Mouse (Mus musculus): ENCODE data around the gene Erbb2.

Erbb2 gene

DNA sequence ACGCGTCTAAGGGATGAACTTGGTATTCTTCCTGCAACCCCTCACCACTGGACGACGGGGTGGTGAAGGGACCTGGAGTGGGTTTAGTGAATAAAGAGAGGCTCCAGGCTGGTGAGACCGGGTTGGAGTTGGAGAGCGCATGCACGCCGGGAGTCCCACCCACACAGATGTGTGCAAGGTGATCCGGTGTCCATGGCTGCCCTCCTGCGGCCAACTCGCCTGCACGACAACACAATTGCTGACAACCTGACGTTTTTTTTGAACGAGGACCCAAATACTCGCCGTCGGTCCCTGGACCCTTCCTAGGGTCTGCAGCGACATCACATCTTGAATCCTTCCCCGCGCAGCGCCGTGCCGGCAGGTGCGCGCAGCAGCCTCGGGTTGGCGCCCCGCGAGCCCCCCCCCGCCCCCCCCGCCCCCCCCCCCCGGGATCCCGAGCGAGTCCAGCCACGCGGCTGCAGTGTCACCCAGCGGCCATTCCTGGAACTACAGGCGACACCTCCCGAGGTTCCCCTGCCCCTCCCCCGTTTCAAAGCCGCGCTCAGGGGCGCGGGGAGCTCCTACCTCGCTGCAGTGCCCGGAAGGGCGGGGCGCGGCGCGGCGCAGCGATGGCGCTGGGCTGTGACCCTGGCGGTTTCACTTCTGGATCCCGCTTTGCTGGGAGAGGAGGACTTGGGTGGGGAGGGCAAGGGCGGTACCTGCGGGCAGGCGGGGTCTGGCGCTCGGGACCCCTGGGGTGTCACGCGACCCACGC lies 45.3 kb downstream of the Erbb2 start:
- peak; percentile 46 for DNase-seq (ENCODE audit: low read depth, low spot score)

GRCm38 (mm10) chr11:98458121-98458990 lies 46.1 kb downstream of the Erbb2 start:
- DNase-seq (ENCODE audit: low read depth, low spot score) = no peak

DNA sequence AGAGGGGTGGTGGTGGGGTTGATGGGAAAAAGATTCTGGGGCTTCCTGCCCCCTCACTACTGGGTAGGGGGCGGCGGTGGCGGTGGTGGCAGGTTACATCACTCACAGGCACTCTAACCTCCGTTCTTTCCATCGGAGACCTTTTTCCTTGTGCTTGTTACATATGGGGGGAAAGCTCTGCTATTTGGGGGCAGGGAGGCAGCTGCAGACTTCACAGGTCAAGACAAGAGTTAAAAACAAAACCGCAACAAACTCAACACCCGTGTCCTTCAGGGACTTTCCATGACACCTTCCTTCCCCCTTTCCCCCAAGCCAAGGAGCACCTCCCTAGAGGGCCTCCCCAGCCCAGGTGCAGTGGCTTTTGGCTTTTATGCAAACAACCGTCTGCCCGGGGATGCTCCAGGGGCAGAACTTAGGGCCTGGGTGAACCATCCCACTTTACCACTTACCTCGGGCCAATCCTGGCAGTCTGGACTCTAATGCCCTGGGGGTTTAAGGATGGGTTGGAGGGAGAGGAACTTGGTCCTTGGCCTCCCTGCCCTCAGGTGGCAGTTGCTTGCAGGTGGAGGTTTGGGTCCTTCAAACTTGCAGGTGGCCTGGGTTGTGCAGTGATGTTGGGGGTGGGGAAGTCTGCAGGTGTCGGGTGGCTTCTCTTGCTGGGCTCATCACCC lies 46.9 kb downstream of the Erbb2 start:
- no peak for DNase-seq (ENCODE audit: low read depth, low spot score)

- no peak for DNase-seq (ENCODE audit: low read depth, low spot score)
Observed at GRCm38 (mm10) chr11:98459860-98460259, 47.6 kb downstream of the Erbb2 start.

DNA sequence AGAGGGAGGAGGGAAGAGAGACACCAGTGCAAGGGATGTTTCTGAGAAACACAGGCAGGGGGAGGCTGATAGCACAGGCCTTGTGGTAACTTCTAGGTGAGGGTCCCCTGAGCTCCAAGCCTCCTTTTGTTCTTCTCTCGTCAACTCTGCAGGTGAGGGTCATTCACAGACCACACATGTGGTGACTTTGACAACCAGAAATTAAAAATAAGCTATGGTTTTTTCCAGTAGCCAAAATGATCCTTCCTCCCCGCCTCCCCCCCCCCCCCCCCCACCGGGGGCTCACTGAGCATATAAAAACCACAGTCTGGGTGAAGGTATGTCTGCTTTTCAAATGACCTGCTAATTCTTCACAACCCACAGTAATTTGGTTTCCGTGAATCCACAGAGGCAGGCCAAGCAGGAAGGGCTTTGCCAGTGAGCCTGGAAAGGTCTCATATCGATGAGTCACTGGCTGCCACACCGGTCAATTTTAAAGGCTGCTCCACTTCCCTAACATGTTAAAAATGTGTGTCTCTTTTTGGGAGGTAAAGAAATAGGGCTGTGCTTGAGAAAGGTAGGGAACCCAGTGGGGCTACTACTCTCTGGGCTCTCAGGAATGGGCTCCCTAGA lies 48.9 kb downstream of the Erbb2 start:
- DNase-seq (ENCODE audit: low read depth, low spot score) = no peak

GRCm38 (mm10) chr11:98462255-98462654 lies 50.0 kb downstream of the Erbb2 start:
- no peak for DNase-seq (ENCODE audit: low read depth, low spot score)

DNA sequence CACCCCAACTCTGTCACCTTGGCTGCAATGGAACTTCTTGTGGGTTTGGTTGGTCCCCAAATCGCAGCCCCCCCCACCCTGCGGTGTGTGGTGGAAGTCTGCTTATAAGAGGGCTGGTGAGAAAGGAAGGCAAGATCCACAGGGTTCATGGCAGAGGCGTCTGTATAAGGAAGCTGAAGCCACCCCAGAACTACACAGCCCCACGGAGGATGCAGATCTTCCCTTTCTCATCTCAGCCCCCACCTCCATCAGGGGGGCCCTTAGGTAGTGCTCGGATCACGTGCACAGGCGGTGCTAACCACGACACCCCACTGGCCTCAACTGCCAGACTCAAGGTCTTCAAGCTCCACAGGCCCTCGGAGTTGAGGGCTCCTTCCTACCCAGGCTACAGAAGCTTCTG lies 51.6 kb downstream of the Erbb2 start:
- DNase-seq (ENCODE audit: low read depth, low spot score) = no peak

DNA sequence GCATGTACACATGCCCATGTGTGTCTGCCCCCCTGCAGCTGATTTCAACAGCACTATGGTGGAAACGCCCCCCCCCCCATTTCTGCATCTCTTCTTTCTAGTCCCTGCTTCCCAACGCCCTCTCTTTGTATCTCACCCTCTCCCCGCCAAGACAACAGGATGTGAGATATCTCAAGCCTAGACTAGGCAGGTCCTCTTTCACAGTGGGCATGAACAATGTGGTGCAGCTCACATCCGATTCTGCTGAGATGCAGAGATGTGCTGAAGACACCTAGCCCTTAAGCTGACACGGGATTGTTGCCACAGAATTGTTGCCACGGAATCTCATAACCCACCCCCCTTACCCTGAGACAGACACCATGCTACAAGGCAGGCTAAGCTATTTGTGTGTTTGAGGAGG lies 52.2 kb downstream of the Erbb2 start:
- DNase-seq (ENCODE audit: low read depth, low spot score) = no peak

DNA sequence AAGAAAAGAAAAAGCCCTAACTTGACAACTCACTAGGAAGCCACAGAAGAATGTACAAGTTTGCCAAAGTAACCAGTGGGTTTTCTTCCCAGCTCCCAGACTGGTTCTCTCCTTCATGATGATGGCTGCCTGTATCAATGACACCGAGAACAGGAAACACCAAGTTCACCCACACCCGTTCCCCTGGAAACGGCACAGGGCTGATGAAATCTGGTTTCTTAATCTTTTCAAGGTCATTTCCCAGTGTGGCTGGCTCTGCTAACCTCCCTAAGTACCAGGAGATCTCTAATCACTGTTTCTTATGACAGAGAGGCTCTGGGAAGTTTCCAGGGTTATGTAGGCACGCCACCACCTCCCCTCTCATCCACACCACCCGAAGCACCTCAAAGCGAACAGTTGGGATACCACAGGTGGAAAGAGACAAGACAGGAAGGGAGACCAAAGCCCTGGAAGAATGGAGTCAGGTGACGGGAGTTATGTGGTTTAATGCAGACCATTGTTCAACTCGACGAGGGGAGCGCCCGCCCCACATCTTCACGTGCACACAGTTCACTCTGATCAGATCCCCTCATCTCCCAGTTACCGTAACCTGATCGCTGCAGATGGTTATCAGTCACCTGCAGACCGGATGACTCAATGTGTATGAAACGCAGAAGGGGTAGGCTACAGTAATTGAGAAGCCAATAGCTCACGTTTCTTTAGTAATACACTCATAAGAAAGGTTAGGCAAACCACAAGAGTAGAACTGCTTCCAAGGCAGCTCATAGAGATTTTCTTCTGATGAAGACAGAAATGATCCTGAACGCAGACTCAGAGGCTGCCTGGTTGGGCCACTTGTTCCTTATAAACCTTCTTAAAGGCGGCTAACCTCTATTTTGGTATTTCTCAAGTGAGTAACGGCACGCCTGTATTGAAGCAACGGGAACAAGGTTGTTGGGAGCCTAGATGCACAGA lies 57.8 kb downstream of the Erbb2 start:
- DNase-seq (ENCODE audit: low read depth, low spot score) = no peak

GRCm38 (mm10) chr11:98470795-98471194 lies 58.5 kb downstream of the Erbb2 start:
- DNase-seq (ENCODE audit: low read depth, low spot score) = no peak

DNA sequence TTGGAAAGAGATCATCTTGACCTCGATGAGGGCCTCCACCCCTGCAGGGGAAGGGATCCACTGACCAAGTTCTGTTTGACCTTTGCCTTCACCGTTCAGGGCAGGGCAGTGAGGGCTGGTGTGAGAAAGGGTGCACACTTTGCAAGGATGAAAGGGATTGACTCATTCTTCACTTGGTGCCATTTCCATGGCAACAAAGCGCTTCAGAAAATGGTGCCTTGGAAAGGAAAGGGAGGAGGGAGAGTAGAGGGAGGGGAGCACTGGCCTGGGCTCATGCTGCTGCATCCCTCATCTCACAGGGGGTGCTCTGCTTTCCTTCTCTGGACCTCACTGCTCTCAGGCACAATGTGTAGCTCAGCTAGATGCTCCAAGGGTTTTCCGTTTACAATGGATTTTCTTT lies 60.4 kb downstream of the Erbb2 start:
- no peak for DNase-seq (ENCODE audit: low read depth, low spot score)

DNA sequence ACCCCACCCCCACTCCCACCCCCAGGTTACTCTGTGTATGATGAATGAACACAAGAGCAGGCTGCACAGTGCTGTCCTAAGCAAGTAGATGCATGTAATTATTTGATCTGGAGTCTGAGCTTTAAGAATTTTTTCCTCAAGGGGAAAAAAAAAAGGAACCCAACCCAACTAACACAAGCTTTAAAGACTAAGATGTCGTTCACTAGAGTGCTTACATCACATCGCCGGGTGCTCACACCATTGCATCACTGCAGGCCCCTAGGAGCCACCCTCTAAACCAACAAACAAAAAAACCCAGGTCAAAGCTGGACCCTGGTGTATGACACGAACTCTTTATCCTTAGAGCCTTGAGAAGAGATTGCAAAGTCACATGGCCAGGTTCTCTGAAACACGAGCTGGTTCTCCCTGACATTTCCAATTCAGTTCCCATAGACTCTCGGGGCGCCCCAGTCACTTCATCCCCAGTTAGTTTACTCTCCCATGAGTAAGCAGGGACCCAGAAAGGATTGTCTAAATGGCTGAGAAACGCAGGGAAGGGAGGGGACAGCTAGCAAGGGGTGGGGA lies 61.7 kb downstream of the Erbb2 start:
- no peak for DNase-seq (ENCODE audit: low read depth, low spot score)

- no peak for DNase-seq (ENCODE audit: low read depth, low spot score)
Observed at GRCm38 (mm10) chr11:98474967-98475366, 62.7 kb downstream of the Erbb2 start.

GRCm38 (mm10) chr11:98475630-98476433 lies 63.6 kb downstream of the Erbb2 start:
- no peak for DNase-seq (ENCODE audit: low read depth, low spot score)

DNA sequence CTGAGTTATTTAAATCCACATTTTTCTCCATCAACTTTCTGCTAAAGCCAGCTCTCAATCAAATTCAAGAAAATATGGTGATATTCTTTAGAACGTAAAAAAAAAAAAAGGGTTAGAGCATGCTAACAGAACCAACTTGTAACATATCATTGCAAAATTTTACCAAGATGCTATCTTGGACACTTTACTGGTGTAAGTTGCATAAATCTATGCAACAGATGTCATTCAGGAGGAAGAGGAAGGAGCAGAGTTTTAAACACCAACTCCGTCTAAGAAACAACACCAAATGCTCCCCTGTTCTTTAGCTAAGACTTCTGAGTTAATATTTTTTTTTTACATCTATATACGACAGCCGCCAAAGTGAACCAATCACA lies 64.2 kb downstream of the Erbb2 start:
- no peak for DNase-seq (ENCODE audit: low read depth, low spot score)

- DNase-seq (ENCODE audit: low read depth, low spot score) = no peak
Observed at GRCm38 (mm10) chr11:98477011-98477701, 64.9 kb downstream of the Erbb2 start.

DNA sequence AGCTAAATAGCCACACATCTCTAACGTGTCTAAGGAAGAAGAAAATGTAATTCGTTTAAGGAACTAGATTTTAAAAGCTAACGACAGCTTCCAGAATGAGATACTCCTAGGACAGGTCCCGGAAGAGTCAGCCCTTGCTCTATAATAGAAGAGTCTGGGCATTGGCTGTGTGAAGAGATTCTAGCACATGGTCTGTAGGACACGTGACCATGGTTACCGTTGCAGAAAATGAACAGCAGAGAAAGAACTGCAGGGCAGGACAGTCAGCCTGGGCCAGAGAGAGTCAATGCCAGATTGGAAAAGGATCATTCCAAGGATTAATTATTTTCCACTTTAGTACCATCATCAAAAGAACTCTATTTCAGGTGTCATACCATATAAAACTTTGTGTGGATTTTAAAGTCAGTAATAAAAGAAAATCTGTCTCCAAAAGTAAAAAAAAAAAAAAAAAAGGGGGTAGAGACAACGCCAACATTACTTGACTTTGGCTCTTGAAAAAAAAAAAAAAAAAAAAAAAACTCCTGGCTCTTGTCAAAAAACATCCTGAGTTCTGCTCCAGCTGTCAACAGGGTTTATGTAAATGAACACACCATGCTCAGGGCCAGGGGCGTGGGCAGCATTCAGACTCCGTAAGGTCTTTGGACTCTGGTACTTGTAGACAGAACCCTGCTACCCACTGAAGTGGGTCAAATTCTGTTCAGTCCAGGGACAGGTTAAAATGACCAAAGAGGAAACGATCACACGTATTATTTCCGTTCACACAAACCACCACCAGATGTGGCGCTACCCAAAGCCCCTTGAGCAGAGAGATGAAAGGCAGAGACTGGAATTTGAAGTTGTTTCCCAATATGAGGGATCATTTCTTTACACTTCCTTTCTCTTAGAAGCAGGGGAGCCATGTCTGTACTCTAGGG lies 67.0 kb downstream of the Erbb2 start:
- no peak for DNase-seq (ENCODE audit: low read depth, low spot score)

DNA sequence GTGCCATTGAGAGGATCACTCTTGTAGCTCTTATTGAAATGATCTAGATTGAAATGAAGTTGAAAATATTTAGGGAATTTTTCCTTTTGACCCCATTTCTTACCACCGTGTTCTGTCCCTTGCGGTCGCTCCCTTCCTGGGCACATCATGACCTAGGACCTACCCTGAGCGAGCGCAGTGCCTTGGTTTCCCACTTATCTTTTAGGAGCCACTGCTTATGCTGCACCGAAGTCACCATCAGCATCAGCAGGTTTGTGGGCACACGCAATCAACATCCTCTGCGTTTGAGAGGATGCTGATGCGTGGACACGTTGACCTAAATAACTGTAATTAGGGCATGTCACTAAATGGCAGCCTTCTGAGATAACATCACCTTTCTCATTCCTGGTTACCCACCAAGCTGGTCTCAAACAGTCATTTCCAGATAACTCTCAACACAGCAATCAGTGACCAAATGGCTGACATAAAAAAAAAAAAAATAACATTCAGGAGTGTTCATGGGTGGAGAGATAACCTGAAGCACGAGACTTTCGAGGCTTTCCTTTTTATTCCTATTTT lies 67.7 kb downstream of the Erbb2 start:
- DNase-seq (ENCODE audit: low read depth, low spot score) = no peak
